Mouse (Mus musculus) lung, postnatal 0 days (tissue): ENCODE data around the gene Gdpd5.

ENCODE experiments used
- CTCF ChIP-seq: IDR thresholded peaks from 2 replicates; pipeline ENCODE4 v1.5.1; 2016; ENCODE audit warnings: antibody characterized with exemption, mild to moderate bottlenecking
- EP300 ChIP-seq: IDR thresholded peaks from 2 replicates; pipeline ENCODE4 v1.6.1; 2016; ENCODE audit warnings: antibody characterized with exemption, mild to moderate bottlenecking, control low read depth

DNA sequence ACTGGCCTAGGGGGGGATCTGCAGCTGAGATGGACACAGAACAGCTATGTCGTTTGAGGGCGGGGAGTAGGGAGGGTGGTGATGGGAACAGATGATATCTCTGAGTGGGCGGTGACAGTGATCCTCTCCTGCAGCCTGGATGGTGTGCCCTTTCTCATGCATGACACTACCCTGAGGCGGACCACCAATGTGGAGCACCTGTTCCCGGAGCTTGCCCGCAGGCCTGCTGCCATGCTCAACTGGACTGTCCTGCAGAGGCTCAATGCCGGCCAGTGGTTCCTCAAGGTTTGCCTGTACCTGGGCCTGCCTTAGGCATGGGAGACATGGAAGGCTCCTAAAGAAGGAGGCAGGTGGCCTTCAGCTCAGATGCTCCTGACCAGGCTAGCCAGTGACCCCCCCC, 71.6 kb downstream of the Gdpd5 start:
- no peak for TF ChIP-seq CTCF
- TF ChIP-seq EP300, result no peak
